Mouse (Mus musculus) heart, adult 18-20 months (tissue): ENCODE data around the gene Dnaaf3. TPM values are rescaled to one million over a fixed set of nuclear protein-coding genes. Genes with fewer than 3 reads are reported as not detected.

ENCODE experiments used
- DNase-seq, 2 experiments: peaks; one replicate each; pipeline ENCODE4 v3.0.0; 2021 to 2022; ENCODE audit warnings: mixed read lengths in 1 of 2
- microRNA-seq, 2 experiments: library from miRNA; unstranded; fragments of <30 nt; microRNA quantifications; one replicate each; pipeline ENCODE4 v1.2.0; 2022
- total RNA-seq, 2 experiments: library from RNA; stranded (reverse); gene quantifications; 2 replicates each; pipeline ENCODE4 v1.2.3; 2021

Gene Dnaaf3
- total RNA-seq, 2 experiments from 2014 or later = 2.0 to 2.5 TPM

DNA sequence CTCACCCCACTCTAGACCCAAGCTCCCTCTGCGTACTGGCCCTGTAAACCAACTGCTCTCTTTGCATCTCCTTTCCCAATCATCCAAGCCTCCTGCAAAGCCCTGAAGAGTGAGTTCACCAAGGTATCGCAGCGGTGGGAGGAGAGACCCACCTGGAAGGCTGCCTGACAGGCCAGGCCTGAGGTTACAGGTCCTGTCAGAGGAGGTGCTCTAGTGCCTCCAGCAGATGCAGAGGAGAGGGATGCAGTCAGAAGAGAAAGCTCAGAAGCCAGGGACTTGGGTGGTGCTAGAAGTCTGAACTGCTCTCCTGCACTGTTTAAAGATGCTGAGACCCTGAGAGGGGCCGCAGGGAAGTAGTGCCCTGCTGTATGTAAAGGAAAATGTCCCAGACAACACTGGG lies 33.2 kb downstream of the Dnaaf3 start:
- peak in 1 of 2 experiments; percentile 53 for DNase-seq

DNA sequence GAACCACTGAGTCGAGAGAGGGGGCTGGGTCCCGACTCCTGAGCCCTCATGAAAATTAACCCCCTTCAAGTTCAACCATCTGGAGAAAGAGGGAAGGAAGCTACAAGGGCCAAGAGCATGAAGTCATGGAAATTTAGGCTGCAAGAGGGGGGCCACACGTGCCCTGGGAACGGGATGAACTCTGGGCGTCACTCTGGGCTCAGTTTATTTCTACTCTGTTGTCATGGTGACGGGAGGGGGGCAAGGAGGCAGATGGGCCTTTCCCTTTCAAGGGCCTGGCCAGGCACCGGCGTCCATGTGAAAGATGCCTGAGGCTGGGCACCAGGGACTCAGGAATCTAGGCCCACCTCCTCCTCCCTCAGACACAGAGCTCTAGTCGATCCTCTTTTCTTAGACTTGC lies 34.0 kb downstream of the Dnaaf3 start:
- DNase-seq = peak; percentile 91 to 94

DNA sequence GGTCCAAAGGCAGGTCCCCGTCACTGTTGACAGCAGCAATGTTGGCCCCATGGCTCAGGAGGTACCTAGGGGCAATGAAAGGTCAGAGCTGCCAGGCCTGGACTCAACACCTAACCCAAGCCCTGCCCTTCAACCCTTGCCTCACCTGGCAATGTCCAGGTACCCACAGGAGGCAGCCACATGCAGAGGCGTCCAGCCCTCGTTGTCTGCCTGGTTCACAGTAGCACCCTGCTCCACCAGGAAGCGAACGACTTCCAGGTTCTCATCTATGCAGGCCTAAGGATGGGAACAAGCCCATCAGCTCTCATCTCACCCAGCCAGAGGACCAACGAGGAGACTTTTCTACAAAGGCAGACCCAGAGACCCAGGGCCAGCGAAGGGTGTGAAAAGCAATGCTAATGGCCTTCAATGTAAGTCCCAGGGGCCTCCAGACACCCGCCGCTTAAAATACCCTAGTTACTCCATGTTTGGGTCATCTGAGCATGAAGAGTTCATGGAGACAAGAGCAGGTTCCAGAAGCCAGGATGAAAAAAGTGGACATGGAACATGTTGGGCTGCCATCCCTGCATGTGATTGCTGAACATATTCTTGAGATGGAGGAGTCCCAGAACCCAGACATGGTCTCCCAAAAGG lies 34.9 kb downstream of the Dnaaf3 start:
- no peak for DNase-seq

DNA sequence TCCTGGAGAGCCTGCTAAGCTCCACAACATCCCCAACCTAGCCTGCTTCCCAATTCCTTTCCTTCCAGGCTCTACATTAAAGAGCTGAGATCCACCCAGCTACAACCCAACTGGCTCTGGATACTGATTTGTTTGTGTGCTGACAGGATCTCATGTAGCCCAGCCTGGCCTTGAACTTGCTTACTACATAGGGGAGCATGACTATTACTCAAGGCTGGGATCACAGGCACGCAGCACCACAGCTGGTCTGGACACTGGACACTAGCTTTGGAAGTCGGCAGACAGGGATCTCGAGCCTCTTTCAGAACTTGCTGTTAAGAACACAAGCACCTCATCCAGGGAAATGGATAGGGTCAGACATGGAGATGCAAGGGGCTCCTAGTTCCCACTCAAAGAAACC lies 35.8 kb downstream of the Dnaaf3 start:
- DNase-seq = no peak

DNA sequence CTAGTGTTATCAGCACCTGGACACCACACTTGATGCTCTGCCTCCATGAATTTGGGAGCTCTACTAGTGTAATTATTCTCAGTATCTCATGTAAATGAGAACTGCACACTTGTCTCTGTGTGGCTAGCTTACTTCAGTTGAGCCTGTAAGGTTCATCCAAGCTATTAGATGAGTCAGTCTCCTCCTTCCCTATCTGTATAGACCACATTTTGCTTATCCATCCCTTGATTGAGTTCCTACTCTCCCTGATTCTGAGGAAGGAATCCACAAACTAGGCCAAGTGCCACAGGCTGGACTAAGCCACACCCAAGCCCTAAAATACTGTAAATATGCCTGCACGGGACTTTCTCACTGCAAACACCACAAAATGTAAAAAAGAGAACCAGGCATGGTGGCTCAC lies 38.3 kb downstream of the Dnaaf3 start:
- DNase-seq = no peak

DNA sequence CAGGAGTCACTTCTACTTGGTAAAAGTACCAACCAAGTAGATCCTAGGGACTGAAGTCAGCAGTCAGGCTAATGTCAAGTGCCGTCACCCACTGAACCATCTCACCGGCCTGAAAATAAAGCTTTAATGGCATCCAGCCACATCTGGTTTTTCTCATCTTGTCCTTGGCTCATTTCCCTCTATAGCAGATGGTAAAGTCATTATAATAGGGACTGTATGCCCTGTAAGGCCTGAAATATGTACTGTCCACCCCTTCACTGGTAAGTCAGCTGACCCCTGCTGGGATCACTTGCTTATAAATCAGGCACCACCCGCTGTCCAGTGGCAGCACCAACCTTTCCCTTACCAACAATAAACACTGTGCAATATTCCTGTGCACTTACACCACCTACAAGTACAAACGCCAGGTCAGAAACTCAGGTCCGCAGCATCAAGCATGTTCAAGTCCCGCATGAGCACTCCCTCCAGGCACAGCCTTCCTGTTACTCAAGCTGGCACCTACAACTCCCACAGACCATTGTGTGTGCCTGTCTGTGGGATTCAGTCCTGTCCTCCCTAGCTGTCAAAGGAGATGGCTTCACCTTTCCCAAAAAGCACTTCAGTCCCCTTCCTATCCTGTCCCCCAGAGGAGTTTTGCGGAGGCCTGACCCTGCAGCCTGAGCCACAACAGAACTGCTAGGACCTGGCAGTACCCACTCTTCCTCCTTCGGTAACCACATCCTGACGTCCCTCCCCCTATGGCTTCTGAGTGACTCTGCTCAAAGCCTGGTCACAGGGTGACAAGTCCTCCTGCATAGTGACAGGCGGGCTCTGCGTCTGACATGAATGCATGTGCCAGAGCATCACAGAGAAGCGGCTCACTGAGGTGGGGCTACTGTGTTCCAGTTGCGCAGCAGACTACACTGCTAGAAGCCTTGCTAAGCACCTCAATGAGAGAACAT lies 39.7 kb downstream of the Dnaaf3 start:
- DNase-seq = peak in 1 of 2 experiments; percentile 68

DNA sequence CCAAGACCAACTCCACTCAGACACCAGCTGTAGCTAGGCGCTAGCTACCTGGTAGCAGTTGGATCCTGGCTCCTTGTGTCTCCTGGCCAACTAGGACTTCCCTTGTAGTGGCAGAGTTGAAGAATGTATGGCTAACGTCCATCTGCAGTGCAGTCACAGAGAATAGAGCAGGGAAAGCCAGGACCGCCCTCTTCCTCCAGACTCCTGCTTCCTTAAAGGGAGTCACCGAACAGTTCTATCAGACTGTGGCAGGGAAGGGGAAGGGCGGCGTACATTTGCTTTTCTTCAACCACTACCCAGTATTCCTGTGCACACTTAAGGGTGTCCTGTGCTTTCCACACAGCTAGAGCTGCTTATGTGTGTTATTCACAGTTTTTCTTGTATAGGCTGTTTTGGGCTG lies 40.9 kb downstream of the Dnaaf3 start:
- DNase-seq = peak; percentile 68 to 88

DNA sequence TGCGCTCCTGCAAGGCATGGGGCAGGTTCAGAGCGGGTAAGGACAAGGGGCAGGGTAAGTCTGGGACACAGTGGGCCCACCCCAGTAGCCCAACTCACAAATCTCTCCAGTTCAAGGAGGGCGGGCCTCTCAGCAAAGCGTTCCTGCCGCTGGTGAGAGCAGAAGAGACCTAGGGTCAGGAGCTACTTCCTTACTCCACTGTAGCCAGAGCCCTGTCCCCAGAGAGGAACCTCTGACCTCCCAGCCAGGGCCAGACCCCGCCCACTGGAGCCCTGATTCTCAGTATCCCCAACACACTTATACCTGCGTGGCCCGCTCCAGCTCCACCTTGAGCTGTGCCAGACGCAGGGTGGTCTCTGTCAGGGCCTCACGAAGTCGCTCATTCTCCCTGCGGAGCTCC lies 50.0 kb downstream of the Dnaaf3 start:
- no peak for DNase-seq

DNA sequence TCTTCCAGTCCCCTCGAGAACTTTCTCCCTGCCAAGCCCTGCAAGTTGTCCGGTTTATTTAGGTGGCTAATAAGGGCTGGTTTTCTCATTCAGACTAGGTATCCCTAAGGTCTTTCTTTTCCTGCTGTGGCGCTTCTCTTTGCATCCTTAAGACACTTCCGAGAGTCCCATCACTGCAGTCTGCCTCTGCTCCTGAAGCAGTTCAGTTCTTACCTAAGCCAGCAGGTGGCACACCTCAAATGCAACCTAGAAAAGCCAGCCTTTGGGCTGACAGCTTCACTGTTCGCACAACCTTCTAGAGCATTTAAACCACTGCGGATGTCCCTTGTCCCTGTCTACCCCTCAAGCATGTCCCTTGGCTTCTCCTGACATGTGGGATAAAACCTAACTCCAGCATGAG lies 52.6 kb downstream of the Dnaaf3 start:
- peak in 1 of 2 experiments; percentile 65 for DNase-seq

DNA sequence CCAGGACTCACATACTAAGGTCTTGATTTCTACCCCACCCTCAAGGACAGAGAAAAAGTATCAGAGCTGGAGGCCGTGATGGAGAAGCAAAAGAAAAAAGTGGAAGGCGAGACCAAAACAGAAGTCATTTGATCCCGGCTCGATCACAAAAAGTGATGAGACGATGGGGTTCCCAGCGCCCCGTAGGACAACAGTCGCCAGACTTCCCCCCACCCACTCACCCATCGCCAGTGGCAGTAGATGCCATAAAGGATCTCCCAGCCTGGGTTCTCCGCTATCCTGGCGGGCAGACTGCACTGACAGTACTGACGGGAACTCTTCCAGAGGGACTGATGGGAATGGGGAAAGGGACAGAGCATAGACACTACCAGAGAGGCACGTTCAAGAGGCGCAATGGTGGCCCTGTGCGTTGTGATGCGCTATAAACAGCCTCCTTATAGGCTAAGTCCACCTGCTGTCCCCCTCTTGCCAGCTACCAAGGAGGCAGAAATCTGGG lies 53.4 kb downstream of the Dnaaf3 start:
- no peak for DNase-seq

DNA sequence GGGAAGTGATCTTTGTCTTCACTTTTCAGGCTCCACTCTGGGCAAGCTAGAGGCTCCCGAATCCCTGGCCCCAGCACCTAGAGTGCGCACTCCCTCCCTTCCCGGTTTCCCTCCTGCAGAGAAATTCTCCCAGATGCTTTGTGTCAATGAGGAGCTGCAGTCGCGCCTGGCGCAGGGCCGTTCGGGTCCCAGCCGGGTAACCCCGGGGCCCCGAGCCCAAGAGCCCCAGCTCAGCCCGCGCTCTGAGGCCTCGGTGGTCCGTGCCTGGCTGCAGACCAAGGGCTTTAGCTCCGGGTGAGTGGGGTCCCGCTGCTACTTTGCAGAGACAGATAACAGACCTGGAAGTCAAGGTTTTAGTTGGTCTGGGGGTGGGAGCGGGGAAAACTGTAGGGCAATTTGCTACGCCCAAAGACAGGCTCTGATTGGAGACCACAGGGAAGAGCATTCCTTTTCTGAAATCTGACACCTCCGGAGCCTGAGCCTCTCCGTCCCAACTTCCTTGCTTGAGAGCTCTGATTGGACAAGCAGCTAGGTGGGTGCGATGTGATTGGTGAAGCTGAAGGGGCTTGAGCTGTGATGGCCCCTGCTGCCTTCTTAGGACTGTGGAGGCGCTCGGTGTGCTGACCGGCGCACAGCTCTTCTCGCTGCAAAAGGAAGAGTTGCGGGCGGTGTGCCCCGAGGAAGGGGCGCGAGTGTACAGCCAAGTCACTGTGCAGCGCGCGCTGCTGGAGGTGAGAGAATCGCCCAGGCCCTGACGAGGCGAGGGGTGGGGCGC lies 54.0 kb downstream of the Dnaaf3 start:
- DNase-seq = peak; percentile 86 to 92

DNA sequence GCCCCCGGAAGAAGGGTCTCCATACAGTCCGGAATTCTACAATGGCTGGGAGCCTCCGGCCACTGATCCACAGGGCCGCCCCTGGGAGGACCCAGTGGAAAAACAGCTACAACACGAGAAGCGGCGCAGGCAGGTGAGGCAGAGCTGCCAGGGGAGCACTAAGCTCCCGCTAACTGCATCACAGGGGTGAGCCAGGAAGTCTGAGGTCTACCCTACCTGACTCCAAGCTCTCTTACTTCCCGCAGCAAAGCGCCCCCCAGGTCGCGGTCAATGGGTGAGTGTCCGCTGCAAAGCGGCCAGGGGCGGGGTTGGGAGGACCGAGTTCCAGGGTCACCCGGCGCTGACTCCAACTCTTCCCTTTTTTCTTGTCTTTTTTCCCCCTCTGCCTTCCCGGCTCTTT lies 58.3 kb downstream of the Dnaaf3 start:
- no peak for DNase-seq

Small RNA genes lying within 50 kb of the gene (microRNA-seq; reads per million reads assigned to microRNA genes)
- gene Gm23577 = 0 reads per million in 2 experiments

Other genes with a start within 250 kb of the Dnaaf3 start
- under 1 TPM; 0.18 to 0.30 TPM for gene Ncr1, start 194.7 kb downstream of the Dnaaf3 start, total RNA-seq
- under 1 TPM; 0.21 to 0.50 TPM for gene Gp6, start 134.7 kb downstream of the Dnaaf3 start, total RNA-seq
- gene Rdh13, start 86.8 kb downstream of the Dnaaf3 start, total RNA-seq = 10 to 100 TPM; 33.1 to 40.5 TPM
- 1 to 10 TPM; 2.1 to 3.4 TPM for gene Eps8l1, start 71.8 kb downstream of the Dnaaf3 start, total RNA-seq
- 10 to 100 TPM; 54.6 to 62.1 TPM for gene Ppp1r12c, start 30.8 kb downstream of the Dnaaf3 start, total RNA-seq
- 10 to 100 TPM; 20.9 to 22.2 TPM for gene Tnnt1, start 16.1 kb downstream of the Dnaaf3 start, total RNA-seq
- over 10,000 TPM; 10,363 to 11,433 TPM for gene Tnni3, start 8.2 kb downstream of the Dnaaf3 start, total RNA-seq
- 1 to 10 TPM in 1 of 2 experiments, under 1 TPM in 1; 0.36 to 1.3 TPM for gene Syt5, start 15.1 kb upstream of the Dnaaf3 start, total RNA-seq
- gene Ptprh, start 71.6 kb upstream of the Dnaaf3 start, total RNA-seq = not detected
- gene Tmem86b, start 99.0 kb upstream of the Dnaaf3 start, total RNA-seq = 1 to 10 TPM; 3.8 to 6.5 TPM
- 10 to 100 TPM; 69.2 to 70.4 TPM for gene Ppp6r1, start 126.6 kb upstream of the Dnaaf3 start, total RNA-seq
- 10 to 100 TPM; 33.8 to 38.5 TPM for gene Hspbp1, start 152.6 kb upstream of the Dnaaf3 start, total RNA-seq
- gene Brsk1, start 158.2 kb upstream of the Dnaaf3 start, total RNA-seq = 1 to 10 TPM; 1.1 to 1.2 TPM
- gene Tmem150b, start 192.8 kb upstream of the Dnaaf3 start, total RNA-seq = under 1 TPM in 1 of 2 experiments, not detected in 1; 0.10 TPM
- gene Kmt5c, start 207.7 kb upstream of the Dnaaf3 start, total RNA-seq = 10 to 100 TPM in 1 of 2 experiments, 1 to 10 TPM in 1; 9.6 to 10.0 TPM
- 1 to 10 TPM; 1.4 to 2.3 TPM for gene Cox6b2, start 220.6 kb upstream of the Dnaaf3 start, total RNA-seq
- gene Fam71e2, start 238.8 kb upstream of the Dnaaf3 start, total RNA-seq = not detected